Mouse (Mus musculus) C2C12 (cell line): Measurements from ENCODE around the gene Lrba.

Experiments used
- CTCF ChIP-seq: IDR thresholded peaks from one replicate; pipeline ENCODE4 v1.5.1; 2011; ENCODE audit not compliant: control insufficient read depth, insufficient read depth, insufficient read length
- FOSL1 ChIP-seq: IDR thresholded peaks from one replicate; pipeline ENCODE4 v1.8.0; 2011; ENCODE audit warnings: mild to moderate bottlenecking, low read length; ENCODE audit not compliant: poor library complexity, insufficient read depth, severe bottlenecking
- MAX ChIP-seq: IDR thresholded peaks from one replicate; pipeline ENCODE4 v1.6.1; 2011; ENCODE audit warnings: mild to moderate bottlenecking, control low read depth
- USF1 ChIP-seq: IDR thresholded peaks from one replicate; pipeline ENCODE4 v1.6.1; 2011; ENCODE audit warnings: low read depth, mild to moderate bottlenecking, control low read depth, moderate library complexity

DNA sequence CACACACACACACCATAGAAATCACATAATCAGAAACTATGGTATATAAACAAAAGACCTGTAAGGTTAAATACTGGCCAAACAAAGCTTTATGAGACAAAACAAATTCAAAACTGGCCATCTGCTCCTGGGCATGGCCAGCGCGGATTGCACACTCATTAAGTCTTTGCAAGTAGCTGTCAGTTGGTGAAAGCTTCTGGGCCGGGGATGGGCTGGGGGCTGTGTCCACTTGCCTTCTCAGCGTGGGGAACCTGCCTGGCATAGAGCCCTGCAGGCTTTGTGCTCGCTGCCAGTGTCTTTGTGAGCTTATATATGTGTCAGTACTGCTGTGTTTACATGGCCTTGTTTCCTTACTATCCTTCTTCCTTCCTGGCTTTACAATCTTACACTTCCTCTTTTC, 118.8 kb downstream of the Lrba start:
- TF ChIP-seq CTCF (no peak), USF1 (no peak), MAX (no peak), FOSL1 (no peak)
